Mouse (Mus musculus) ES-E14 (cell line): Measurements from ENCODE around the gene Nsg2. TPM values are rescaled to one million over a fixed set of nuclear protein-coding genes. Genes with fewer than 3 reads are reported as not detected.
"Not testable (repeated sequence)": the region's sequence is repeated elsewhere in the genome, so short reads cannot be mapped to it uniquely, and the experiment has no call there.

Experiments
- DNase-seq: peaks from one replicate; pipeline ENCODE4 v3.0.0-alpha.2; 2013; ENCODE audit warnings: low read depth, low spot score
- H3K27ac ChIP-seq: 2 replicates; pipeline ENCODE4 v1.5.1; 2012; ENCODE audit warnings: low read depth, mild to moderate bottlenecking, low read length, moderate library complexity, mixed read lengths; ENCODE audit not compliant: poor library complexity, insufficient read depth, severe bottlenecking
- H3K36me3 ChIP-seq: 2 replicates; pipeline ENCODE4 v1.6.1; 2012; ENCODE audit warnings: mild to moderate bottlenecking, low read length, moderate library complexity, mixed read lengths; ENCODE audit not compliant: control insufficient read depth, poor library complexity, insufficient read depth, severe bottlenecking
- H3K4me1 ChIP-seq, 2 experiments: fragments of 150-350 bp in 1 of 2; sonication (generic) in 1 of 2; 2 replicates each; pipeline ENCODE4 v1.6.1; 2012; ENCODE audit warnings: low read length in 2 of 2, mild to moderate bottlenecking in 1 of 2, mixed read lengths in 1 of 2; ENCODE audit not compliant: control insufficient read depth in 2 of 2, insufficient read depth in 2 of 2, poor library complexity in 1 of 2
- H3K4me3 ChIP-seq, 2 experiments: fragments of 150-350 bp in 1 of 2; sonication (generic) in 1 of 2; 2 replicates each; pipeline ENCODE4 v1.5.1; 2012; ENCODE audit warnings: low read length in 2 of 2, low read depth in 1 of 2, mild to moderate bottlenecking in 1 of 2, mixed read lengths in 1 of 2; ENCODE audit not compliant: insufficient read depth in 1 of 2, poor library complexity in 1 of 2, severe bottlenecking in 1 of 2
- H3K9ac ChIP-seq: 2 replicates; pipeline ENCODE4 v1.6.1; 2012; ENCODE audit warnings: low read depth, mild to moderate bottlenecking, low read length, mixed read lengths; ENCODE audit not compliant: poor library complexity, insufficient read depth, severe bottlenecking
- H3K9me3 ChIP-seq: fragments of 150-350 bp; sonication (generic); 2 replicates; pipeline ENCODE4 v1.6.1; 2012; ENCODE audit warnings: low read depth, mild to moderate bottlenecking, low read length; ENCODE audit not compliant: control insufficient read depth, insufficient read depth
- CHD2 ChIP-seq: IDR thresholded peaks from 2 replicates; pipeline ENCODE4 v1.6.1; 2014; ENCODE audit warnings: mild to moderate bottlenecking, low read depth, low read length, inconsistent platforms
- HCFC1 ChIP-seq: IDR thresholded peaks from 2 replicates; pipeline ENCODE4 v1.6.1; 2012; ENCODE audit warnings: low read length, inconsistent platforms, borderline replicate concordance; ENCODE audit not compliant: insufficient read depth
- MAFK ChIP-seq: IDR thresholded peaks from 2 replicates; pipeline ENCODE4 v1.6.1; 2014; ENCODE audit warnings: mild to moderate bottlenecking, low read depth, low read length, inconsistent platforms; ENCODE audit not compliant: insufficient read depth
- ZC3H11A ChIP-seq: IDR thresholded peaks from 2 replicates; pipeline ENCODE4 v1.6.1; 2012; ENCODE audit warnings: low read depth, mild to moderate bottlenecking, inconsistent platforms, low read length, borderline replicate concordance
- ZNF384 ChIP-seq: IDR thresholded peaks from 2 replicates; pipeline ENCODE4 v1.6.1; 2012; ENCODE audit warnings: low read depth, low read length, inconsistent platforms
- in situ Hi-C, 2 experiments: fragments of 600-800 bp; cut with MboI; formaldehyde crosslinking; loops; one replicate each; pipeline ENCODE4 v1.15.1; 2025; ENCODE audit warnings: low sequenced_read_pairs in 2 of 2, inconsistent platforms in 1 of 2; ENCODE audit not compliant: unreplicated experiment in 2 of 2
- total RNA-seq: library from RNA; depleted of rRNA; stranded (reverse); fragments of 300-350 nt; gene quantifications from 2 replicates; pipeline ENCODE4 v1.2.3, GENCODE M21; 2012

Nsg2 gene
- total RNA-seq, 1 experiment, result 1.3 TPM

- Histone ChIP-seq H3K9me3 (no peaks in the 10 kb centered on the region), H3K36me3 (no peaks in the 10 kb centered on the region), H3K4me1 (no peaks in the 10 kb centered on the region), H3K27ac (no peak overlapping the region), H3K4me3 (no peak overlapping the region), H3K9ac (no peak overlapping the region)
- DNase-seq, result no peak
- no peak for TF ChIP-seq ZC3H11A
- TF ChIP-seq HCFC1, result no peak
- no peak for TF ChIP-seq ZNF384
- TF ChIP-seq CHD2, result no peak
- TF ChIP-seq MAFK, result no peak
- in situ Hi-C loops, result no loop called here
Measured at GRCm38 (mm10) chr11:31974132-31974531, 26.1 kb upstream of the Nsg2 start.

GRCm38 (mm10) chr11:31974826-31975225 lies 25.4 kb upstream of the Nsg2 start:
- no peak for DNase-seq
- H3K4me3 ChIP-seq, result no peak overlapping the region
- no peak overlapping the region for H3K9ac ChIP-seq
- H3K27ac ChIP-seq, result no peak overlapping the region
- H3K36me3 ChIP-seq, result no peaks in the 10 kb centered on the region
- no peak for TF ChIP-seq ZC3H11A
- no peak for TF ChIP-seq ZNF384
- no peak for TF ChIP-seq HCFC1
- TF ChIP-seq CHD2, result no peak
- no peak for TF ChIP-seq MAFK
- in situ Hi-C loops, result no loop called here
- no peaks in the 10 kb centered on the region for H3K9me3 ChIP-seq
- H3K4me1 ChIP-seq, result no peaks in the 10 kb centered on the region

DNA sequence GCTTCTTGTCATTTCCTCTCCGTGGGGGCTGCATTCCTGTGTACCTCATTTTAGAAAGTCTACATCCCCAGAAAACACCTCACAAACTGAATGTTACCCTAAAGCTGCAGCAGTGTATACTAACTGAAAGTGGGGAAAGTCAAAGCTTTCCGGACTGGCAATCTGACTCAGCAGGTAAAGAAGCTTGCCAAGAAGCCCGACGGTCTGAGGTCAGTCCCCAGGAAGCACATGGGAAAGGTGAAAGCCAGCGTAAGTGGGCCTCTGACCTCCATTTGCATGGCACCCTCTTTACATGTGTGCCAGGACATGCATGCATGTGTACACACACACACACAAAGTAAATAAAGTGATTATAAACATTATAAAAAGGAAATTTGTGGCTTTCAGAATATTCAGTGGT lies 24.6 kb upstream of the Nsg2 start:
- Histone ChIP-seq H3K9me3 (no peaks in the 10 kb centered on the region), H3K36me3 (no peaks in the 10 kb centered on the region), H3K4me3 (no peak overlapping the region), H3K4me1 (no peaks in the 10 kb centered on the region), H3K27ac (no peak overlapping the region), H3K9ac (no peak overlapping the region)
- TF ChIP-seq HCFC1 (no peak), ZNF384 (no peak), MAFK (no peak), CHD2 (no peak), ZC3H11A (no peak)
- no peak for DNase-seq
- in situ Hi-C loops, result no loop called here

DNA sequence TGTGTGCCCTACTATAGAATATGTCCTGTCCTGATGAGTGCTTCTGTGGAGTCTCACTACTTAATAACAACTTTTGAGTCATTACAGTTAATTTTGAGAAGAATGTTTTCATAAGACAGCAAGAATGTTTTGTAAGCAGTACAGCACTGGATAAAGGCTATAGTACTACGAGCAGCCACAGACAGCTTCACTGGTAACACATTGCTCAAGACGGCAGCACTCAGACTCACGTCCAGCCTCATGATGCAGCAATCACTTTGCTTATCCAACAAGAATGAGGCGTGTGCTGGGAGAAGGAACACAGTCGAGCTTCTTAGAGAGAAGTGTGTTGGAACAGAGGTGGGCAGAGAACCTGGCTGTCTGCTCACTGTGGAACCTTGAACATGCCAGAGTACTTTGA lies 24.1 kb upstream of the Nsg2 start:
- no peak for DNase-seq
- Histone ChIP-seq H3K9me3 (no peaks in the 10 kb centered on the region), H3K4me3 (no peak overlapping the region), H3K4me1 (no peaks in the 10 kb centered on the region), H3K27ac (no peak overlapping the region), H3K36me3 (no peaks in the 10 kb centered on the region), H3K9ac (no peak overlapping the region)
- in situ Hi-C loops, result no loop called here
- TF ChIP-seq CHD2 (no peak), HCFC1 (no peak), ZC3H11A (no peak), ZNF384 (no peak), MAFK (no peak)

DNA sequence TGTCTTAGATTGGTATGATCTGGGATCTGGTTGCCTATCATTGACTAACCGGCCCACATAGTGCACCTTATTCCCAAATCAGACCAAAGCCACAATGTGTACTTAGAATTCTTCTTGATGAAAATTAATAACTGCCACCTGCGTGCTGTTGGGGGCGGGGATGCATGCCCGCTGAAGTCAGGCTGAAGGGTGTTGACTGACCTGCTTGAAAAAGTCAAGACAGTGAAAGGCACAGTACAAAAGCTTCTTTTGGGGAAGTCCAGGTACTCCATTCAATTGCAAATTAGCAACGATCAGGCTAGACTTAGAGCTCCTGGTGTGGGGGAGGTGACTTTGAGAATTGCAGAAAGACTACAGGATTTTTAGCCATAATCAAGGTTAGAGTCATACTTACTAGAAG lies 20.2 kb upstream of the Nsg2 start:
- H3K36me3 ChIP-seq, H3K4me1 ChIP-seq, H3K4me3 ChIP-seq, H3K9me3 ChIP-seq, H3K9ac ChIP-seq, DNase-seq, H3K27ac ChIP-seq, in situ Hi-C loops: not testable (repeated sequence)
